Mouse (Mus musculus): Measurements from ENCODE around the gene Ciita. TPM values are rescaled to one million over a fixed set of nuclear protein-coding genes. Genes with fewer than 3 reads are reported as not detected.

Ciita gene
- total RNA-seq, 2 experiments from 2014 or later, result 0.14 to 0.22 TPM

Other genes starting within 250 kb of the Ciita start
- gene Emp2, start 166.1 kb upstream of the Ciita start, total RNA-seq (2021), result 10 to 100 TPM in 1 of 2 experiments, 1 to 10 TPM in 1; 6.4 to 10.1 TPM
- gene Tekt5, start 84.6 kb upstream of the Ciita start, total RNA-seq (2021), result under 1 TPM in 1 of 2 experiments, not detected in 1; 0.18 TPM
- gene Nubp1, start 68.1 kb upstream of the Ciita start, total RNA-seq (2021), result 1 to 10 TPM; 6.5 to 6.9 TPM
- under 1 TPM; 0.69 to 0.80 TPM for gene Tvp23a, start 32.7 kb upstream of the Ciita start, total RNA-seq (2021)
- gene Dexi, start 63.0 kb downstream of the Ciita start, total RNA-seq (2021), result 10 to 100 TPM; 25.9 to 26.0 TPM
- gene Clec16a, start 65.3 kb downstream of the Ciita start, total RNA-seq (2021), result 10 to 100 TPM; 26.2 to 28.4 TPM